Mouse (Mus musculus) bone marrow macrophage, adult 2 months (primary cell): ENCODE data around the gene Gm10570.

Experiments
- CTCF ChIP-seq: IDR thresholded peaks from 2 replicates; pipeline ENCODE4 v1.5.1; 2012; ENCODE audit warnings: low read depth, mild to moderate bottlenecking, low read length, moderate library complexity
- POLR2A ChIP-seq: IDR thresholded peaks from 2 replicates; pipeline ENCODE4 v1.6.1; 2012; ENCODE audit warnings: mild to moderate bottlenecking, low read depth, low read length, borderline replicate concordance

GRCm38 (mm10) chr4:130298877-130299628 lies 9.4 kb downstream of the Gm10570 start:
- TF ChIP-seq POLR2A (no peak), CTCF (no peak)
